Mouse (Mus musculus) forebrain, embryonic 14.5 days (tissue): ENCODE results near the gene Fchsd2. TPM values are rescaled to one million over a fixed set of nuclear protein-coding genes. Genes with fewer than 3 reads are reported as not detected.

Source experiments
- ATAC-seq: fragments of 200-750 bp; cut with Nextera tagmentation; 2 replicates; pipeline ENCODE4 v1.8.0; 2017; ENCODE audit warnings: mild to moderate bottlenecking, moderate library complexity
- DNase-seq: peaks from one replicate; pipeline ENCODE4 v3.0.0-alpha.2; 2015; ENCODE audit warnings: low spot score
- H3K27ac ChIP-seq: fragments of 300-500 bp; sonication (generic); 2 replicates; pipeline ENCODE4 v1.5.1; 2014; ENCODE audit warnings: low read depth, mild to moderate bottlenecking, control low read depth, low read length, moderate library complexity
- H3K27me3 ChIP-seq: fragments of 300-500 bp; sonication (generic); replicated peaks from 2 replicates; pipeline ENCODE4 v1.6.1; 2014; ENCODE audit warnings: low read length, control low read depth, mixed read lengths; ENCODE audit not compliant: control insufficient read depth, insufficient read depth
- H3K36me3 ChIP-seq: fragments of 300-500 bp; sonication (generic); 2 replicates; pipeline ENCODE4 v1.6.1; 2014; ENCODE audit warnings: low read length, control low read depth; ENCODE audit not compliant: control insufficient read depth, insufficient read depth
- H3K4me1 ChIP-seq: fragments of 300-500 bp; sonication (generic); 2 replicates; pipeline ENCODE4 v1.6.1; 2014; ENCODE audit warnings: antibody characterized with exemption, low read length, control low read depth; ENCODE audit not compliant: control insufficient read depth, insufficient read depth
- H3K4me2 ChIP-seq: fragments of 300-500 bp; sonication (generic); 2 replicates; pipeline ENCODE4 v1.6.1; 2014; ENCODE audit warnings: mild to moderate bottlenecking, control low read depth, low read length
- H3K4me3 ChIP-seq: fragments of 300-500 bp; sonication (generic); 2 replicates; pipeline ENCODE4 v1.5.1; 2014; ENCODE audit warnings: low read depth, low read length, control low read depth
- H3K9ac ChIP-seq: fragments of 300-500 bp; sonication (generic); 2 replicates; pipeline ENCODE4 v1.6.1; 2014; ENCODE audit warnings: mild to moderate bottlenecking, low read length, control low read depth, moderate library complexity
- H3K9me3 ChIP-seq: fragments of 300-500 bp; sonication (generic); replicated peaks from 2 replicates; pipeline ENCODE4 v1.6.1; 2016; ENCODE audit warnings: low read length, control low read depth, mixed read lengths; ENCODE audit not compliant: control insufficient read depth
- WGBS: fragments of 180-500 bp; shearing (Covaris S2); extraction: QIAGEN DNeasy Blood & Tissue Kit; methylation state at CpG from one replicate; pipeline ENCODE4 v1.1.7; 2014; 5-methylcytosine and 5-hydroxymethylcytosine counted together
- polyA plus RNA-seq: library from polyadenylated mRNA; unstranded; fragments of >200 nt; fragmentation: Nextera tagmentation; extraction: Ambion mirVana; gene quantifications from 2 replicates; pipeline ENCODE4 v1.2.1, GENCODE M21; 2014

Fchsd2 gene
- polyA plus RNA-seq, 1 experiment from 2014 or later = 27.9 TPM

DNA sequence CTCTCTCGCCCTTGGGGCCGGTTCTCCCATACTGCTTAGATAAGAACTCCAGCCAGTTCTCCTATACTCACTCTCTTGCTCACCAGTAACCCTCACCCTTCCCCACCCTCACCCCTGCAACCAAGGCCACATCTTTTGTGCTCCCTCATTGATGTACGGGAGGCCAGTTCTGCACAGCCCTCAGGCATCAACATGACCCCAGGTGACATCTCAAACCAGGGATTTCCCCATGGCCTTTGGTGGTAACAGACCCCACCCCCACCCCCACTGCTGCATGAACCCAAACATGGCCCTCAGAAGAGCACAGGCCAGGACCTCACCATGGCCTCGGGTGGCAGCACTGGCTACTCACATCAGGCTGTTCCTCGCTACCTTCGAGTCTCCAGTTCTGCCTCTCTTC, 23.4 kb upstream of the Fchsd2 start:
- Histone ChIP-seq H3K27me3 (no peaks in the 10 kb centered on the region), H3K4me1 (no peaks in the 10 kb centered on the region), H3K27ac (no peak overlapping the region), H3K9me3 (no peaks in the 10 kb centered on the region), H3K4me3 (no peak overlapping the region), H3K4me2 (no peak overlapping the region), H3K9ac (no peak overlapping the region), H3K36me3 (no peaks in the 10 kb centered on the region)
- ATAC-seq (no peak), DNase-seq (no peak)
- WGBS = 87% methylated on average over 6 of the region's 6 CpGs

- WGBS = 67% methylated on average over 4 of the region's 4 CpGs
Measured at GRCm38 (mm10) chr7:101070406-101070805, 22.3 kb upstream of the Fchsd2 start.

DNA sequence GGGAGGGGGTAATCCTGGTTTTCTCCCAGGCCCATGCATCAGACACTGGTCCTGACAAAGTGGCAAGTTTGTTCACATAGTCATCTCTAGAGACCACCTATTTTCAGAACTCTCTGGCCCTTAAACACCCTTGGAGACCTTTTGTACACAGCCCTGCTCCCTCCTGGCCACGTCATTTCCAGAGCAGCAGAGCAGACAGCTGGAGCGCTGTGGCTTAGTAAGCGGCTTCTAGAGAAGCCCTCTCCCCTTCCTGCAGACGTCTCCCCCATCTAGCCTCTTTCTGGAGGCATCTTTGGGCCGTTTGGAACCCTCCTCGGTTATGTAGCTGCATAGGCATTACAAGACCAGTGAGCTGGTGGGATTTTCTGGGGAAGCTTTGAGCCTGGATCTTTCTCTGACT, 21.6 kb upstream of the Fchsd2 start:
- H3K4me1 ChIP-seq = no peaks in the 10 kb centered on the region
- no peak for ATAC-seq
- no peaks in the 10 kb centered on the region for H3K36me3 ChIP-seq
- H3K9me3 ChIP-seq = no peaks in the 10 kb centered on the region
- H3K27ac ChIP-seq = no peak overlapping the region
- H3K27me3 ChIP-seq = no peaks in the 10 kb centered on the region
- 46% methylated on average over 6 of the region's 6 CpGs for WGBS
- no peak overlapping the region for H3K4me3 ChIP-seq
- H3K9ac ChIP-seq = no peak overlapping the region
- no peak for DNase-seq
- H3K4me2 ChIP-seq = no peak overlapping the region

More at GRCm38 (mm10) chr7:101070406-101070805, 22.3 kb upstream of the Fchsd2 start:
- no peaks in the 10 kb centered on the region for H3K4me1 ChIP-seq
- no peaks in the 10 kb centered on the region for H3K36me3 ChIP-seq
- H3K9ac ChIP-seq = no peak overlapping the region
- H3K9me3 ChIP-seq = no peaks in the 10 kb centered on the region
- H3K27me3 ChIP-seq = no peaks in the 10 kb centered on the region
- no peak for DNase-seq
- ATAC-seq = no peak
- no peak overlapping the region for H3K27ac ChIP-seq
- no peak overlapping the region for H3K4me3 ChIP-seq
- no peak overlapping the region for H3K4me2 ChIP-seq

DNA sequence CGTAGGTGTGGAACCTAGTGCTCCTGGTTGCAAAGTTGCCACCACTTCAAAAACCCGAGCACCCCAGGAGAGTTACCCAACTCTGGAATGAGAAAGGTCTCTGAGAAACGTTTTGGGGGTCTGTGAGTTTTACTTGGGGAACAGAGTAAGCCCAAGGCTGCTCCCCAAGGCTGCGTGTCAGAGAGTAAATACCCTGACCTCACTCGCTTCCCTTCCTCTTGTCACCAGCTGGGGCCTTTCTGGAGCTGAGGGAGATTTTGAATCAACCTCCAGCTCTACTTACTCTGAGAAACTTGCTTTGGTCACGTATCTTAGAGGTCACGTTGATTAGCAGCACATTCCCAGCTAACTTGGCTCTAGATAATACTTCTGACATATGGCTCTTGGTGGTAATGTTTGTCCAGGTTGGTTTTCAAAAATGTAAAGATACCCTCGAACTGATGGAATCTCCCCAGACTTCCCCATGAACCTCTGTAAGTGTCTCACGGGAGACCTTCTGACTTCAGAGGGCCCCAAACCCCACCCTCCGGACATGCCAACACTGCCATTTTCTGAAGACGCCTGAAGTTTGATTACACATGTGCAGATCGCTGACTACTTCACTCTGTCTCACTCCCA, 20.4 kb upstream of the Fchsd2 start:
- H3K27ac ChIP-seq = no peak overlapping the region
- no peak overlapping the region for H3K4me2 ChIP-seq
- H3K9ac ChIP-seq = no peak overlapping the region
- H3K9me3 ChIP-seq = no peaks in the 10 kb centered on the region
- no peak for DNase-seq
- no peak for ATAC-seq
- H3K27me3 ChIP-seq = no peaks in the 10 kb centered on the region
- H3K4me3 ChIP-seq = no peak overlapping the region
- no peaks in the 10 kb centered on the region for H3K4me1 ChIP-seq
- 85% methylated on average over 12 of the region's 12 CpGs for WGBS
- H3K36me3 ChIP-seq = no peaks in the 10 kb centered on the region

DNA sequence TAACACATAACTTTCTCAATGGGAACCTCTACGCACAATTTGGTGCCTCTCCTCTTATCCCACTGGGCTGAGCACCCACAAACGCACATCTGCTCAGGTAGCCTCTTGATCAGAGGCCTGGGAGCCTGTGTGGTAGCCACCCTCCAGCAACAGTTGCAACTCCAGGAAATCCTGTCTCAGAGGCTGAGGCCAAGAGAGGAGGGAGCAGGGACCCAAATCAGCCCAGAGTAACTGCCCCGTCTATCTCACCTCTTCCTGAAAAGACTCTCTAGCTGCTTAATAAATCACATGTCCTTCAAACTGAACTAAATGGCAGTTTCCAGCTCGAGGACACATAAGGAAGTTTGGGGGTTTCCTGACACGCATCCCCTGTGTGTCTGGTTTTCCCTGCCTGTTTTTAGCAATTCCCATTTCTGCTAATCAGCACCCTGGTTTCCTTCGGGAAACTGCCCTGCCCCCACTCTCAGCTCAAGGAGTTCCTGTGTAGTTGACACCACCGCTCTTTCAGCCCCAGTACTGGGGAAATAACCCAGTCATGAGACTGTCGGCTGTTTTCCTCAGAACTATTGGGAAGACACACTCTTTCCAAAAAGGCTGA, 18.4 kb upstream of the Fchsd2 start:
- no peak for ATAC-seq

GRCm38 (mm10) chr7:101083562-101084166, 9.0 kb upstream of the Fchsd2 start:
- Histone ChIP-seq H3K4me2 (no peak overlapping the region), H3K4me1 (no peaks in the 10 kb centered on the region), H3K4me3 (no peak overlapping the region), H3K9ac (no peak overlapping the region), H3K27me3 (no peaks in the 10 kb centered on the region), H3K36me3 (no peaks in the 10 kb centered on the region), H3K9me3 (no peaks in the 10 kb centered on the region), H3K27ac (no peak overlapping the region)
- 69% methylated on average over 9 of the region's 9 CpGs for WGBS
- ATAC-seq (no peak), DNase-seq (no peak)

More for the DNA sequence above, 18.4 kb upstream of the Fchsd2 start:
- Histone ChIP-seq H3K4me1 (no peaks in the 10 kb centered on the region), H3K4me2 (no peak overlapping the region), H3K9me3 (no peaks in the 10 kb centered on the region), H3K27ac (no peak overlapping the region), H3K27me3 (no peaks in the 10 kb centered on the region), H3K36me3 (no peaks in the 10 kb centered on the region), H3K9ac (no peak overlapping the region), H3K4me3 (no peak overlapping the region)
- DNase-seq = no peak
- 74% methylated on average over 8 of the region's 8 CpGs for WGBS

DNA sequence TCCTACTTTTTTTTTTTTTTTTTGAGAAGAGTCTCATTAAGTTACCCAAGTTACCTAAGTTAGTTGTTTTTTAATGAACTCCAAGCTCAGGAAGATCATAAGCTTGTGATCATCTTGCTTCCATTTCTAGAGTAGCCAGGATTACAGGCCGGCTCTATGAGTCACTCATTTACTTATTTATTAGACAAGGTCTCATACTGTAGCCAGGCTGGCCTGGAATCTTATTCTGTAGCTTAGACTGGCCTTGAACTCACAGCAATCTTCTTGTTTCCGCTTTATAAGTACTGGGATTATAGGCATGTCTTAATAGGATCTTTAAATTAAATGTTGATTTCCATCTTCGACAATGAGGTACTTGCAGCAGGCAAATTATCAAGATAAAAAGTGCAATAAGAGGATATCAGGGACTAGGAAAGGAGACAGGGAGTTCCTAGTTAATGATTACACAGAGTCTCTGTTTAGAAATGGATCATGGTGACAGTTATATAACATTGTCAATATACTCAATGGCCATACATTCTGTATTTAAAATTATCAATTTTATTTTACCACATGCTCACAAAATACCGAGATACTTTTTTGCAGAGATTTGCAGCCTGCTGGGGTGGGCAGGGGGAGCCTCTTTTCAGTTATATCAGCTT, 7.7 kb upstream of the Fchsd2 start:
- DNase-seq = no peak
- Histone ChIP-seq H3K4me1 (no peaks in the 10 kb centered on the region), H3K27ac (no peak overlapping the region), H3K9me3 (no peaks in the 10 kb centered on the region), H3K27me3 (no peaks in the 10 kb centered on the region), H3K4me3 (no peak overlapping the region), H3K9ac (no peak overlapping the region), H3K36me3 (no peaks in the 10 kb centered on the region), H3K4me2 (no peak overlapping the region)
- ATAC-seq = no peak
- WGBS = 90% methylated on average over 4 of the region's 4 CpGs

- Histone ChIP-seq H3K27ac (no peak overlapping the region), H3K9ac (no peak overlapping the region), H3K9me3 (no peaks in the 10 kb centered on the region), H3K4me3 (no peak overlapping the region), H3K27me3 (no peaks in the 10 kb centered on the region), H3K4me2 (no peak overlapping the region), H3K36me3 (no peaks in the 10 kb centered on the region), H3K4me1 (no peaks in the 10 kb centered on the region)
- WGBS = 66% methylated on average over 4 of the region's 4 CpGs
- ATAC-seq (no peak), DNase-seq (no peak)
Measured at GRCm38 (mm10) chr7:101085779-101086178, 6.9 kb upstream of the Fchsd2 start.

GRCm38 (mm10) chr7:101088687-101089086, 4.0 kb upstream of the Fchsd2 start:
- H3K36me3 ChIP-seq = no peaks in the 10 kb centered on the region
- H3K27me3 ChIP-seq = no peaks in the 10 kb centered on the region
- H3K4me1 ChIP-seq = no peaks in the 10 kb centered on the region
- no peaks in the 10 kb centered on the region for H3K9me3 ChIP-seq
- no peak overlapping the region for H3K27ac ChIP-seq
- 90% methylated on average over 4 of the region's 4 CpGs for WGBS
- no peak overlapping the region for H3K4me2 ChIP-seq
- DNase-seq (no peak), ATAC-seq (no peak)
- H3K4me3 ChIP-seq = no peak overlapping the region
- no peak overlapping the region for H3K9ac ChIP-seq
